Mouse (Mus musculus): ENCODE data around the gene Olfr1185-ps1. TPM values are rescaled to one million over a fixed set of nuclear protein-coding genes. Genes with fewer than 3 reads are reported as not detected.
"Not testable (repeated sequence)": the region's sequence is repeated elsewhere in the genome, so short reads cannot be mapped to it uniquely, and the experiment has no call there.

Olfr1185-ps1 gene
- polyA plus RNA-seq (2014; fragmentation: Nextera tagmentation; extraction: Ambion mirVana): not detected in 2 replicates

GRCm38 (mm10) chr2:88493020-88493419, at the start of gene Olfr1185-ps1:
Olfr1185-ps1 (plus strand) TSS chr2:88493320.
- no peak within 1 kb of the TSS for H3K27ac ChIP-seq (ENCODE audit: low read depth, low read length)
- H3K4me2 ChIP-seq (replicated peaks; ENCODE audit: low read depth, low read length): no peak within 1 kb of the TSS
- no peak for ATAC-seq (ENCODE audit: low FRiP score)
- no peaks in the 10 kb centered on the region for H3K27me3 ChIP-seq (ENCODE audit: control insufficient read depth, insufficient read depth, low read length)
- no peaks in the 10 kb centered on the region for H3K36me3 ChIP-seq (ENCODE audit: control insufficient read depth, insufficient read depth, low read length)
- no peak within 1 kb of the TSS for H3K9ac ChIP-seq (ENCODE audit: low read depth, low read length)
- no peaks in the 10 kb centered on the region for H3K4me1 ChIP-seq (replicated peaks; ENCODE audit: control insufficient read depth, insufficient read depth, low read length)
- no peaks in the 10 kb centered on the region for H3K9me3 ChIP-seq (ENCODE audit: control insufficient read depth, low read length)
- 76% methylated on average over 2 of the region's 2 CpGs for WGBS
- H3K4me3 ChIP-seq (ENCODE audit: low read depth, low read length): no peak within 1 kb of the TSS
- DNase-seq (ENCODE audit: low spot score): no peak

- Histone ChIP-seq H3K4me2 (replicated peaks; ENCODE audit: low read depth, low read length) (no peak within 1 kb of the TSS), H3K27ac (ENCODE audit: low read depth, low read length) (no peak within 1 kb of the TSS), H3K9ac (ENCODE audit: low read depth, low read length) (no peak within 1 kb of the TSS), H3K4me3 (ENCODE audit: low read depth, low read length) (no peak within 1 kb of the TSS), H3K36me3 (ENCODE audit: control insufficient read depth, insufficient read depth, low read length) (no peaks in the 10 kb centered on the region), H3K27me3 (ENCODE audit: control insufficient read depth, insufficient read depth, low read length) (no peaks in the 10 kb centered on the region), H3K4me1 (replicated peaks; ENCODE audit: control insufficient read depth, insufficient read depth, low read length) (no peaks in the 10 kb centered on the region), H3K9me3 (ENCODE audit: control insufficient read depth, low read length) (no peaks in the 10 kb centered on the region)
- no peak for ATAC-seq (ENCODE audit: low FRiP score)
- WGBS: 88% methylated on average over 1 of the region's 1 CpGs
- no peak for DNase-seq (ENCODE audit: low spot score)
These were observed 44.1 kb upstream of the Olfr1185-ps1 start, which contains the start of gene Gm13757 for GRCm38 (mm10) chr2:88449031-88449430. Gm13757 (minus strand) TSS chr2:88449131.

GRCm38 (mm10) chr2:88454567-88454966, 38.6 kb upstream of the Olfr1185-ps1 start, which contains the start of gene Olfr1183:
Olfr1183 (plus strand) TSS chr2:88454867.
- not testable (repeated sequence) for H3K9me3 ChIP-seq (ENCODE audit: control insufficient read depth, low read length); H3K4me3 ChIP-seq (ENCODE audit: low read depth, low read length); H3K4me1 ChIP-seq (replicated peaks; ENCODE audit: control insufficient read depth, insufficient read depth, low read length); ATAC-seq (ENCODE audit: low FRiP score); H3K27ac ChIP-seq (ENCODE audit: low read depth, low read length); H3K4me2 ChIP-seq (replicated peaks; ENCODE audit: low read depth, low read length); DNase-seq (ENCODE audit: low spot score); H3K27me3 ChIP-seq (ENCODE audit: control insufficient read depth, insufficient read depth, low read length); H3K9ac ChIP-seq (ENCODE audit: low read depth, low read length); H3K36me3 ChIP-seq (ENCODE audit: control insufficient read depth, insufficient read depth, low read length)
- WGBS: 71% methylated on average over 1 of the region's 1 CpGs

GRCm38 (mm10) chr2:88483298-88483697, 9.8 kb upstream of the Olfr1185-ps1 start, which contains the start of gene Olfr1184:
Olfr1184 (plus strand) TSS chr2:88483598.
- Histone ChIP-seq H3K4me3 (ENCODE audit: low read depth, low read length) (no peak within 1 kb of the TSS), H3K9me3 (ENCODE audit: control insufficient read depth, low read length) (no peaks in the 10 kb centered on the region), H3K9ac (ENCODE audit: low read depth, low read length) (no peak within 1 kb of the TSS), H3K4me1 (replicated peaks; ENCODE audit: control insufficient read depth, insufficient read depth, low read length) (no peaks in the 10 kb centered on the region), H3K27me3 (ENCODE audit: control insufficient read depth, insufficient read depth, low read length) (no peaks in the 10 kb centered on the region), H3K36me3 (ENCODE audit: control insufficient read depth, insufficient read depth, low read length) (no peaks in the 10 kb centered on the region), H3K4me2 (replicated peaks; ENCODE audit: low read depth, low read length) (no peak within 1 kb of the TSS), H3K27ac (ENCODE audit: low read depth, low read length) (no peak within 1 kb of the TSS)
- no peak for DNase-seq (ENCODE audit: low spot score)
- WGBS: 93% methylated on average over 2 of the region's 2 CpGs
- no peak for ATAC-seq (ENCODE audit: low FRiP score)

GRCm38 (mm10) chr2:88518251-88518650, 25.1 kb downstream of the Olfr1185-ps1 start, which contains the start of gene Olfr1186:
Olfr1186 (plus strand) TSS chr2:88518551.
- Histone ChIP-seq H3K4me2 (replicated peaks; ENCODE audit: low read depth, low read length) (no peak within 1 kb of the TSS), H3K27me3 (ENCODE audit: control insufficient read depth, insufficient read depth, low read length) (no peaks in the 10 kb centered on the region), H3K27ac (ENCODE audit: low read depth, low read length) (no peak within 1 kb of the TSS), H3K4me1 (replicated peaks; ENCODE audit: control insufficient read depth, insufficient read depth, low read length) (no peaks in the 10 kb centered on the region), H3K36me3 (ENCODE audit: control insufficient read depth, insufficient read depth, low read length) (no peaks in the 10 kb centered on the region), H3K4me3 (ENCODE audit: low read depth, low read length) (no peak within 1 kb of the TSS), H3K9me3 (ENCODE audit: control insufficient read depth, low read length) (no peaks in the 10 kb centered on the region), H3K9ac (ENCODE audit: low read depth, low read length) (no peak within 1 kb of the TSS)
- WGBS: 90% methylated on average over 2 of the region's 2 CpGs
- ATAC-seq (ENCODE audit: low FRiP score) (no peak), DNase-seq (ENCODE audit: low spot score) (no peak)

- Histone ChIP-seq H3K27me3 (ENCODE audit: control insufficient read depth, insufficient read depth, low read length) (no peaks in the 10 kb centered on the region), H3K36me3 (ENCODE audit: control insufficient read depth, insufficient read depth, low read length) (no peaks in the 10 kb centered on the region), H3K9ac (ENCODE audit: low read depth, low read length) (no peak overlapping the region), H3K9me3 (ENCODE audit: control insufficient read depth, low read length) (no peaks in the 10 kb centered on the region), H3K4me2 (replicated peaks; ENCODE audit: low read depth, low read length) (no peak overlapping the region), H3K4me3 (ENCODE audit: low read depth, low read length) (no peak overlapping the region), H3K27ac (ENCODE audit: low read depth, low read length) (no peak overlapping the region), H3K4me1 (replicated peaks; ENCODE audit: control insufficient read depth, insufficient read depth, low read length) (no peaks in the 10 kb centered on the region)
- DNase-seq (ENCODE audit: low spot score) (no peak), ATAC-seq (ENCODE audit: low FRiP score) (no peak)
- WGBS: 79% methylated on average over 3 of the region's 3 CpGs
These were observed 32.6 kb downstream of the Olfr1185-ps1 start for GRCm38 (mm10) chr2:88525720-88526119.

Other genes with a start within 250 kb of the Olfr1185-ps1 start
- gene Olfr1173, start 213.4 kb upstream of the Olfr1185-ps1 start, polyA plus RNA-seq (2014; fragmentation: Nextera tagmentation; extraction: Ambion mirVana): not detected in 2 replicates
- gene Olfr1174-ps, start 178.2 kb upstream of the Olfr1185-ps1 start, polyA plus RNA-seq (2014; fragmentation: Nextera tagmentation; extraction: Ambion mirVana): not detected in 2 replicates
- gene Olfr1175-ps, start 166.1 kb upstream of the Olfr1185-ps1 start, polyA plus RNA-seq (2014; fragmentation: Nextera tagmentation; extraction: Ambion mirVana): not detected in 2 replicates
- not detected in 2 replicates for gene Olfr1176, start 156.6 kb upstream of the Olfr1185-ps1 start, polyA plus RNA-seq (2014; fragmentation: Nextera tagmentation; extraction: Ambion mirVana)
- gene Olfr1177-ps, start 146.8 kb upstream of the Olfr1185-ps1 start, polyA plus RNA-seq (2014; fragmentation: Nextera tagmentation; extraction: Ambion mirVana): not detected in 2 replicates
- gene Olfr1178, start 106.3 kb upstream of the Olfr1185-ps1 start, polyA plus RNA-seq (2014; fragmentation: Nextera tagmentation; extraction: Ambion mirVana): not detected in 2 replicates
- not detected in 2 replicates for gene Olfr1179, start 86.9 kb upstream of the Olfr1185-ps1 start, polyA plus RNA-seq (2014; fragmentation: Nextera tagmentation; extraction: Ambion mirVana)
- not detected in 2 replicates for gene Olfr1180, start 74.2 kb upstream of the Olfr1185-ps1 start, polyA plus RNA-seq (2014; fragmentation: Nextera tagmentation; extraction: Ambion mirVana)
- not detected in 2 replicates for gene Olfr1181, start 67.1 kb upstream of the Olfr1185-ps1 start, polyA plus RNA-seq (2014; fragmentation: Nextera tagmentation; extraction: Ambion mirVana)
- not detected in 2 replicates for gene Gm13757, start 44.2 kb upstream of the Olfr1185-ps1 start, polyA plus RNA-seq (2014; fragmentation: Nextera tagmentation; extraction: Ambion mirVana)
- not detected in 2 replicates for gene Olfr1183, start 38.5 kb upstream of the Olfr1185-ps1 start, polyA plus RNA-seq (2014; fragmentation: Nextera tagmentation; extraction: Ambion mirVana)
- not detected in 2 replicates for gene Olfr1184, start 9.7 kb upstream of the Olfr1185-ps1 start, polyA plus RNA-seq (2014; fragmentation: Nextera tagmentation; extraction: Ambion mirVana)
- gene Olfr1186, start 25.2 kb downstream of the Olfr1185-ps1 start, polyA plus RNA-seq (2014; fragmentation: Nextera tagmentation; extraction: Ambion mirVana): not detected in 2 replicates
- not detected in 2 replicates for gene Olfr1188, start 63.6 kb downstream of the Olfr1185-ps1 start, polyA plus RNA-seq (2014; fragmentation: Nextera tagmentation; extraction: Ambion mirVana)
- gene Olfr1189, start 93.1 kb downstream of the Olfr1185-ps1 start, polyA plus RNA-seq (2014; fragmentation: Nextera tagmentation; extraction: Ambion mirVana): not detected in 2 replicates
- gene Olfr1191-ps1, start 147.2 kb downstream of the Olfr1185-ps1 start, polyA plus RNA-seq (2014; fragmentation: Nextera tagmentation; extraction: Ambion mirVana): not detected in 2 replicates
- gene Olfr1192-ps1, start 155.2 kb downstream of the Olfr1185-ps1 start, polyA plus RNA-seq (2014; fragmentation: Nextera tagmentation; extraction: Ambion mirVana): not detected in 2 replicates
- not detected in 2 replicates for gene Olfr1193, start 182.3 kb downstream of the Olfr1185-ps1 start, polyA plus RNA-seq (2014; fragmentation: Nextera tagmentation; extraction: Ambion mirVana)
- not detected in 2 replicates for gene Olfr1195, start 195.9 kb downstream of the Olfr1185-ps1 start, polyA plus RNA-seq (2014; fragmentation: Nextera tagmentation; extraction: Ambion mirVana)
- gene Olfr1196, start 211.3 kb downstream of the Olfr1185-ps1 start, polyA plus RNA-seq (2014; fragmentation: Nextera tagmentation; extraction: Ambion mirVana): not detected in 2 replicates
- not detected in 2 replicates for gene Olfr1197, start 239.0 kb downstream of the Olfr1185-ps1 start, polyA plus RNA-seq (2014; fragmentation: Nextera tagmentation; extraction: Ambion mirVana)

All from hindbrain, embryonic 11.5 days (tissue).